Mouse (Mus musculus) midbrain, embryonic 11.5 days (tissue): Measurements from ENCODE around the gene Gnpat. TPM values are rescaled to one million over a fixed set of nuclear protein-coding genes. Genes with fewer than 3 reads are reported as not detected.

ENCODE experiments used
- ATAC-seq: fragments of 200-750 bp; cut with Nextera tagmentation; 2 replicates; pipeline ENCODE4 v1.8.0; 2017; ENCODE audit warnings: moderate TSS enrichment, moderate library complexity; ENCODE audit not compliant: low FRiP score
- DNase-seq: peaks from one replicate; pipeline ENCODE4 v3.0.0; 2015; ENCODE audit warnings: low spot score; ENCODE audit errors: missing footprints
- H3K27ac ChIP-seq: fragments of 300-500 bp; sonication (generic); 2 replicates; pipeline ENCODE4 v1.5.1; 2014; ENCODE audit warnings: low read depth, low read length
- H3K27me3 ChIP-seq: fragments of 300-500 bp; sonication (generic); 2 replicates; pipeline ENCODE4 v1.6.1; 2014; ENCODE audit warnings: mild to moderate bottlenecking, low read length, moderate library complexity, mixed read lengths; ENCODE audit not compliant: control insufficient read depth, insufficient read depth
- H3K36me3 ChIP-seq: fragments of 300-500 bp; sonication (generic); 2 replicates; pipeline ENCODE4 v1.6.1; 2014; ENCODE audit warnings: mild to moderate bottlenecking, low read length, moderate library complexity, mixed read lengths; ENCODE audit not compliant: control insufficient read depth, insufficient read depth
- H3K4me1 ChIP-seq: fragments of 300-500 bp; sonication (generic); 2 replicates; pipeline ENCODE4 v1.6.1; 2014; ENCODE audit warnings: low read length; ENCODE audit not compliant: control insufficient read depth, insufficient read depth
- H3K4me2 ChIP-seq: fragments of 300-500 bp; sonication (generic); 2 replicates; pipeline ENCODE4 v1.6.1; 2014; ENCODE audit warnings: mild to moderate bottlenecking, moderate library complexity
- H3K4me3 ChIP-seq: fragments of 300-500 bp; sonication (generic); 2 replicates; pipeline ENCODE4 v1.5.1; 2014; ENCODE audit warnings: low read depth, low read length
- H3K9ac ChIP-seq: fragments of 300-500 bp; sonication (generic); 2 replicates; pipeline ENCODE4 v1.6.1; 2014; ENCODE audit warnings: low read length
- H3K9me3 ChIP-seq: fragments of 300-500 bp; sonication (generic); 2 replicates; pipeline ENCODE4 v1.6.1; 2016; ENCODE audit warnings: low read length; ENCODE audit not compliant: control insufficient read depth
- WGBS: fragments of 180-500 bp; shearing (Covaris S2); extraction: QIAGEN DNeasy Blood & Tissue Kit; methylation state at CpG from one replicate; pipeline ENCODE4 v1.1.7; 2014; 5-methylcytosine and 5-hydroxymethylcytosine counted together
- polyA plus RNA-seq: library from polyadenylated mRNA; unstranded; fragments of >200 nt; fragmentation: Nextera tagmentation; extraction: Ambion mirVana; gene quantifications from 2 replicates; pipeline ENCODE4 v1.2.1, GENCODE M21; 2014

Gnpat gene
- polyA plus RNA-seq: 136 and 138 TPM in 2 replicates

DNA sequence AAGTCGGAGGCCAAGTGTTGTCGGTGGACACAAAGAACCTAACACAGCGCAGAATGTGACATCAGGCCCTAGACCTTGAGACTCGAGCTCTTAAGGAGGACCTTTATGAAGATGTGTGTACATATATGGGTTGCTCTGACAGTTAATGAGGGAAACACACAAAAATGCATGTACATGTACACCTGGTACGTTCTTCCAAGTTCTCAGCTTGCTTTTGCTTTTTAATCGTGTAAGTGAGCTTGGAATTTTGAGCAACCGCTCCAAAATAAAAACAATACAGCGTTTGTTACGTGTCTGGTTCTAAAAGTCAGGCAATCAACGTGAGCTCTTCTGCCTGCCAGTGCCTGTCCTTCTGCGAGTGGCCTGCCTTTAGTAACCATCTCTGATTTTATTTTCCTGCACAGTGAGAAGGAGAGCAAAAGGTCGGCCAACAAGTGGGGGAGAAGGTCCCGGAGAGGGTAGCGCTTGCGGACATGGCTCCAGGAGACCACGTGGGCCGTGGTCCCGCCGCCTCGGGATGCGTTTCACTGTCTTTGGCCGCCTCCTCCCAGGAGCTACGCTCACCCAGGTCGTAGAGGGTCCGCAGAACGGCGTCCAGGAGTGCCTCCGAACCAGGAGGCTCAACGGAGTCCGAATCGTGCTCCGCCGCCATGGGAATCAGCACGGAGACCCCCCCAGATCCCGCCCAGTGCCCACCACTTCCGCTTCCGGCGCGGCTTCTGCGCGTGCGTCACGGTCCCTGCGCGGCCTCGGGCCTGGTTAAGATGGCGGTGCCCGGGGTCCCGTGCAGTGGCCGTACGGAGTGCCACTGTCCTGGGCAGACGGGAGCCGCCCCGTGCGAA lies at the start of gene Gnpat, which contains the start of gene 2810004N23Rik:
Gnpat (plus strand) TSS at position 713 of the 842 bp plus-strand sequence.
2810004N23Rik (minus strand) TSS at position 800 of the 842 bp plus-strand sequence.
- 2% methylated on average over 55 of the region's 55 CpGs for WGBS
- Histone ChIP-seq H3K27ac (peak within 1 kb of the TSS; percentile 77), H3K36me3 (peaks cover 19% of the 10 kb centered on the region), H3K9me3 (no peaks in the 10 kb centered on the region), H3K27me3 (no peaks in the 10 kb centered on the region), H3K4me1 (peaks cover 6% of the 10 kb centered on the region), H3K4me3 (peak within 1 kb of the TSS; percentile 90), H3K4me2 (peak within 1 kb of the TSS; percentile 80), H3K9ac (peak within 1 kb of the TSS; percentile 97)
- ATAC-seq: peak; percentile 98
- DNase-seq: peak; percentile 100

DNA sequence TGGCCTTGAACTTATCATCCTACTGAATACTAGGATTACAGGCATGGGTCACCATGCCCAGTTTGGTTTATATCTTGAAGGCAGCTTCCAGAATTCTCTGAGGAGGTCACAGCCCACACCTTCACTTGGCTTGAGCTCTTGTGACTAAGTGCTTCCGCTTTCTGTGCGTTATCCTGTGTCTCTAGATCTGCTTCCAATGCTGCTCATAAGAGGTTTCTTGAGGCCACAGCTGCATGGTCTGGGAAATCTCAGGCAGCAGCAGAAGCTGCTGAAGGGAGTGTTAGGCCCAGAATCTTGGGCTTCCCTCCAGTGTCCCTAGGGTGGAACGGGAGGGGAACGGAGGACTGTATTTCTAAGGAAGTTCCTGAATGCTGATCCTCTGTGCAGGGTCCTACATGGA lies 49.5 kb upstream of the Gnpat start:
- no peaks in the 10 kb centered on the region for H3K27me3 ChIP-seq
- H3K27ac ChIP-seq: no peak overlapping the region
- WGBS: 96% methylated on average over 4 of the region's 4 CpGs
- DNase-seq (no peak), ATAC-seq (no peak)
- peaks cover 3% of the 10 kb centered on the region; the same call in 1 of the 2 replicates for H3K4me1 ChIP-seq
- H3K9me3 ChIP-seq: peaks cover 5% of the 10 kb centered on the region; the same call in 1 of the 2 replicates
- H3K36me3 ChIP-seq: no peaks in the 10 kb centered on the region; the same call in 1 of the 2 replicates
- no peak overlapping the region for H3K4me3 ChIP-seq
- no peak overlapping the region for H3K4me2 ChIP-seq
- no peak overlapping the region for H3K9ac ChIP-seq

GRCm38 (mm10) chr8:124815870-124816269 lies 47.0 kb upstream of the Gnpat start:
- Histone ChIP-seq H3K9me3 (peaks cover 5% of the 10 kb centered on the region; the same call in 1 of the 2 replicates), H3K36me3 (no peaks in the 10 kb centered on the region; the same call in 1 of the 2 replicates), H3K27ac (no peak overlapping the region), H3K9ac (no peak overlapping the region), H3K4me2 (no peak overlapping the region), H3K4me1 (no peaks in the 10 kb centered on the region), H3K4me3 (no peak overlapping the region), H3K27me3 (no peaks in the 10 kb centered on the region)
- DNase-seq (no peak), ATAC-seq (no peak)
- 95% methylated on average over 12 of the region's 12 CpGs for WGBS

- 92% methylated on average over 11 of the region's 11 CpGs for WGBS
- no peak overlapping the region for H3K27ac ChIP-seq
- no peak overlapping the region for H3K4me2 ChIP-seq
- no peak overlapping the region for H3K4me3 ChIP-seq
- no peak for DNase-seq
- no peak overlapping the region for H3K9ac ChIP-seq
- ATAC-seq: no peak
- no peaks in the 10 kb centered on the region for H3K27me3 ChIP-seq
- no peaks in the 10 kb centered on the region; the same call in 1 of the 2 replicates for H3K36me3 ChIP-seq
- no peaks in the 10 kb centered on the region for H3K4me1 ChIP-seq
- peaks cover 5% of the 10 kb centered on the region; the same call in 1 of the 2 replicates for H3K9me3 ChIP-seq
Observed at GRCm38 (mm10) chr8:124816866-124817265, 46.0 kb upstream of the Gnpat start.

GRCm38 (mm10) chr8:124817361-124817760 lies 45.5 kb upstream of the Gnpat start:
- no peak overlapping the region for H3K9ac ChIP-seq
- H3K4me3 ChIP-seq: no peak overlapping the region
- DNase-seq (no peak), ATAC-seq (no peak)
- H3K4me1 ChIP-seq: no peaks in the 10 kb centered on the region
- H3K27ac ChIP-seq: no peak overlapping the region
- no peaks in the 10 kb centered on the region for H3K27me3 ChIP-seq
- H3K4me2 ChIP-seq: no peak overlapping the region
- peaks cover 5% of the 10 kb centered on the region; the same call in 1 of the 2 replicates for H3K9me3 ChIP-seq
- H3K36me3 ChIP-seq: no peaks in the 10 kb centered on the region; the same call in 1 of the 2 replicates
- 94% methylated on average over 3 of the region's 3 CpGs for WGBS

DNA sequence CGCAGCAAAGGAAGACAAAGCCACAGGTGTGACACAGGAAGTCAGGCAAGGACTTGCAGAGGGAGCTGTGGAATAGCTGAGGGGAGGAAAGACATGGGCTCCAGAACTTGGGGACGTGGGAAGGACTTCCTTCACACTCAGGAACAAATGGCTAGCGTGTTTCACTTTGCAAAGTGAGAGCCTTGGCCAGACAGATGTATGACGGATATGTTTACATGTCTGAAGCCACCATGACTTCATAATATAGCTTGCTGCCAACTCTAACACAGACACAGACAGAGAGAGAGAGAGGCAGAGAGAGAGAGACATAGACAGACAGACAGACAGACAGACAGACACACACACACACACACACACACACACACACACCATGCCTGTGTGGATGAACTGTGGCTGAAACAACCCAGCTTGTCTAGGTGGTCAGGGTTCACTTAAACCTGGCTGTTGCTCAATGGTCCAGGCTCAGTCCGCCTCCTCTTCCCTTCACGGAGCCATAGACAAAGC lies 43.2 kb upstream of the Gnpat start:
- H3K4me2 ChIP-seq: no peak overlapping the region
- no peak overlapping the region for H3K9ac ChIP-seq
- no peak for DNase-seq
- peaks cover 5% of the 10 kb centered on the region; the same call in 1 of the 2 replicates for H3K9me3 ChIP-seq
- no peak overlapping the region for H3K27ac ChIP-seq
- H3K36me3 ChIP-seq: no peaks in the 10 kb centered on the region; the same call in 1 of the 2 replicates
- WGBS: 74% methylated on average over 6 of the region's 6 CpGs
- H3K4me3 ChIP-seq: no peak overlapping the region
- H3K27me3 ChIP-seq: no peaks in the 10 kb centered on the region
- H3K4me1 ChIP-seq: no peaks in the 10 kb centered on the region
- ATAC-seq: no peak

- no peak overlapping the region for H3K27ac ChIP-seq
- DNase-seq: no peak
- H3K4me3 ChIP-seq: no peak overlapping the region
- H3K27me3 ChIP-seq: no peaks in the 10 kb centered on the region
- H3K36me3 ChIP-seq: no peaks in the 10 kb centered on the region; the same call in 1 of the 2 replicates
- 78% methylated on average over 11 of the region's 11 CpGs for whole genome bisulfite sequencing
- ATAC-seq: no peak
- no peak overlapping the region for H3K4me2 ChIP-seq
- no peaks in the 10 kb centered on the region for H3K4me1 ChIP-seq
- H3K9me3 ChIP-seq: peaks cover 5% of the 10 kb centered on the region; the same call in 1 of the 2 replicates
- H3K9ac ChIP-seq: no peak overlapping the region
Observed at GRCm38 (mm10) chr8:124820125-124820524, 42.7 kb upstream of the Gnpat start.

- H3K4me3 ChIP-seq: no peak overlapping the region
- no peaks in the 10 kb centered on the region for H3K36me3 ChIP-seq
- H3K4me1 ChIP-seq: no peaks in the 10 kb centered on the region
- H3K9ac ChIP-seq: no peak overlapping the region
- H3K27ac ChIP-seq: no peak overlapping the region
- ATAC-seq: no peak
- no peaks in the 10 kb centered on the region for H3K27me3 ChIP-seq
- H3K4me2 ChIP-seq: no peak overlapping the region
- 86% methylated on average over 6 of the region's 6 CpGs for WGBS
- H3K9me3 ChIP-seq: no peaks in the 10 kb centered on the region
- DNase-seq: no peak
Observed at GRCm38 (mm10) chr8:124823497-124823896, 39.3 kb upstream of the Gnpat start.

- Histone ChIP-seq H3K9ac (no peak overlapping the region), H3K4me2 (no peak overlapping the region), H3K36me3 (no peaks in the 10 kb centered on the region), H3K9me3 (no peaks in the 10 kb centered on the region), H3K27me3 (no peaks in the 10 kb centered on the region), H3K4me1 (no peaks in the 10 kb centered on the region), H3K27ac (no peak overlapping the region), H3K4me3 (no peak overlapping the region)
- DNase-seq: peak; percentile 49
- no peak for ATAC-seq
- 16% methylated on average over 7 of the region's 7 CpGs for WGBS
Observed at GRCm38 (mm10) chr8:124826658-124827057, 36.2 kb upstream of the Gnpat start.
